Mouse (Mus musculus) kidney, postnatal 14 days (tissue): ENCODE results near the gene Btbd35f4.
"Not testable (repeated sequence)": the region's sequence is repeated elsewhere in the genome, so short reads cannot be mapped to it uniquely, and the experiment has no call there.

ENCODE experiments used
- DNase-seq: peaks from one replicate; pipeline ENCODE4 v3.0.0; 2022; ENCODE audit warnings: mixed read lengths

Gene Btbd35f4

GRCm38 (mm10) chrX:4800196-4800595 is at the start of gene Btbd35f4:
TSS of gene Btbd35f4 (plus strand) at chrX:4800496.
- not testable (repeated sequence) for DNase-seq

GRCm38 (mm10) chrX:4840016-4840415 is 39.7 kb downstream of the Btbd35f4 start:
- not testable (repeated sequence) for DNase-seq
